Mouse (Mus musculus): Measurements from ENCODE around the gene Mms19.

Mms19 gene

DNA sequence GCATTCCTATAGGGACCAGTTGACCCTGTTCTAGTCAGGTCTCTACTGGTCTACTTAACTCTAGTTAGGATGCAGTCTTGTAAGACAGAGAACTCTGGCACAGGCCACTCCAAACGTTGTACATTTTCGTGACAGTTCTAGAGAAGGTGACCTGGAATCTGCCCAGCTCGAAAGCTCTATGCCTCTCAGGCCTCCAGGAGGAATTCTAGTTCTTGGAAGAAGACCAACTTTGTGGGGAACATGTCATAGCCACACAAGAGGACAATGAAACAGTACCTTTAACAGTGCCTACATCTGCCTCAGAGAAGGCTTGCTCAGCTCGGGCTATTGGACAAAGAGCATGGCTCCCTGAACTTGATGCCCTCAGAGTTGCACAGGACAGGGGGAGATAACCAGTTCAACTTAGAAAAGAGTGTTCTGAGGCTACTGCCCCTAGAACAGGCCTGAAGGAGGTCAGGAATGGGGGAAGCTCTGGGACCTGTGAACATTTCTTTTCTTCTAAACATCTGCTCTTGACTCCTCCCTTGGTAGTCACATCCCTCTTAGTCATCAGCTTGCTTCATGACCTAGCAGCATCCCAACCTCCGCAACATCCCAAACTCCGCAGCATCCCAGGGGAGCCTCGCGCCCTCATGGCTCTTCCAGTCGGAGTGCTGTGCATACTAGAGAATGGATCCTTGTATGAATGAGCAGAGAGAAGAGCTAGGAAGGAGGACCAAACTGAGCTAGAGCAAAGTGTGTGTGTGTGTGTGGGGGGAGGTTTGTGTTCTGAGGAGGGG lies 18.0 kb upstream of the Mms19 start:
- no peak for DNase-seq (ENCODE audit: low read depth, low spot score)

DNA sequence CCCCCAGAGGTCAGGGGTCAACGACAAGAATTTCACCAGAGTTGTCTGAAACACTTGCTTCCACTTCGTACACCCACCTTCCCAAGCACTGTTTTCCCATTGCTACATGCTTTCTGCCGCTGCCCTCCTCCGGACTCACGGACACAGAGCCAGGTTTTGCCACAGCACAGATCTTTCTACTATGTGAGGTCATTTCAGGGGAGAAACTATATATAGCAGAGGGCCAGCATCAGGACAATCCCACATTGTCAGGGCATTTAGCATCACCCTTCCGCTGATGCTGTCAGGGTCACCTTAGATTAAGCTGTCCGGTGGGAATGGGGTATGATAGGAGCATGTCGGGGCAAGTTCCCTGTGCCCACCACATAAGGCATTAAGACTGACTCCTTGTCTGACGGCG lies 16.1 kb upstream of the Mms19 start:
- DNase-seq (ENCODE audit: low read depth, low spot score): no peak

DNA sequence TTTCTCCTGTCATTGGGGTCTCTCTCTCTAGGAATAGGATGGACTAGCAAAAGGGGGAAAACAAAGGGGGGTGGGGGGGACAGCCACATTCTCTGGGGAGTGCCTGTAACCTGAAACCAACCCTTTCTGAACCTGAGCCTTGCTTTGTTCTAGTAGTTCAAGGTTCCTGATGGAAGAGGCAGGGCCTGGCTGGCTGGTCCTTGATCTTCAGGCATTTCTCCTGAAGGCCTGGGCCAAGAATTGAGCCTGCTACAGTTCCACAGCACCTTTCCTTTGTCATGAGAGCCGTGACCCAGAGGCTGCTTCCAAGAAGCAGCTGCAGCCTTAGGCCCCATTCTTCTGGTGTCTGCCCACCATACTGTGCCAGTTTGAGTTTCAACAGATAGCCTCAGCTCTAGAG lies 14.5 kb upstream of the Mms19 start:
- no peak for DNase-seq (ENCODE audit: low read depth, low spot score)

DNA sequence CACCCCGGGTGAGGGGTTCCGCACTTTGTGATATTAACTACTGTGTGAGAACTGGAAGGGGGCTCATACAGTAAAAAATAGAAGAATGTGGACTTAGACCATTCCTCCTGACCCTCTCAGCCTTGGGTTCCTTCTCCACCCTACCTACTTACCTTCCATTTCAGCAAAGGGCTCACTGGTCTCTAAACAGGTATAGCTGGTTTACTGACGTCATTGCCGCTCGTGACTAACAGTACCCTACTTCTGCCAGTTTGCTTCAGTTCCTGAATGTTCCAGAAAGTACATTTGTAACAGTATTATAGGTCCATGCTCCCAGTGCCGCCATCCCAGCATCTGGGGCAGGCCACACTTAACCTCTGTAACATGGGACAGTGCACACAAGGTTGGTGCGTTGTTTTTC lies 13.1 kb upstream of the Mms19 start:
- DNase-seq (ENCODE audit: low read depth, low spot score): no peak

DNA sequence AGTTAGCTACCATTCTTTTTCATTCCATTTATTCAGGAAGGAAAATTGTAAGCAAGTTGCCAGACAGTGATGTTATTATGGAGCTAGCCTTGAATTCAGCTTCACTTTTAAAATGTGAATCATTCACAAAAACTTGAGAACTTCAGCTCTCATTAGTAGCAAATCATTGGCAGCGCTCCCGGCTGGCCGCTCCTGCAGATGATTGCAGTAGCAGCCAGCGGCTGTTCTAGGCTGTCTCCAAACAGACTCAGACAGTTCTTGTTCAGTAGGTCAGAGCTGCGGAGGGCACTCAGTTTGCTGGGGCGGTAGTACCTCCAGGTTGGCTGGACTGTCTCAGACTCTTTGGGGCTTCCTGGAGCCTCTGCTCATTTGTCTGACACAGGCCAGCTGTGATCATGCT lies 12.5 kb upstream of the Mms19 start:
- no peak for DNase-seq (ENCODE audit: low read depth, low spot score)

DNA sequence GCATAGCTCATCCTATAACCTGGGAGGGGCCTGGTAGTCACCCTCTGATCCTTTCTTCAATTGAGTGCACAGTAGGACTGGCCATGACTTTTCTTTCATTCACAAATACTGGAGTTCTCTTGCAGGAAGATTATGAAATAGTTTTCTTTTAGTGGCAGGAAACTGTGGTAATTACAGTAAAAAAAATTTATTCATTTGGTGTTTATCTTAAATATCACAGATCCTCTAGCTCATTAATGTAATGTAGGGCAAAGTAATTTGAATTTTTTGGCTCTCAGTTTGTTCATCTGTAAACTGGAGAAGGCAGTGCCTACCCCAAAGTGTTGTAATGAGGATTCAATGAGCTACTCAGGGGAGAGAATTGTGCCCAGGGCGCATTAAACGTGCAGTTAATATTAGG lies 12.0 kb upstream of the Mms19 start:
- DNase-seq (ENCODE audit: low read depth, low spot score): no peak

DNA sequence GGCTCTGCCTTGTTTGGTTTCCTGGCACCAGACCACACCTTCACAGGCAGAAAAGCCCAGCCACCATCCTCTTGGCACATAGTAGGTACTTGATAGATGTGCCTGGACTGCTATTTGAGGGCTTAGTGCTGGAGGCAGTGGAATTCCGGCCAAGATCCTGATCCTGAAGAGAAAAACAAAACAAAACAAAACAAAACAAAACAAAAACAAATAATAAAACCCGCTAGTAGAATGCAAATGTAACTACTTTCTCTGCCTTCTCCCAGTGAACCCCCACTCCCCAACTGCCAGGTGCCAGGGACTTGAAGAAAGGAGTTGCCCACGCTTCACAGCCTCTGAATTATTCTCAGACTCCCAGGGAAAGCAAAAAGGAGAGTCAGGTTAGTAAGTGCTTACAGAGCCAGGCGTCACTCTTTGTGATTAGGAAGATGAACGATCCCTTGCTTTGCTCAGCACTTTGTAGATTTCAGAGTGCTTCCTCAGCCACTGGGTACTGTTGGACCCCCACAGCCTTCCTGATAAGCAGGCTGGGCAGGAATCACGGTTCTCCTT lies 11.0 kb upstream of the Mms19 start:
- no peak for DNase-seq (ENCODE audit: low read depth, low spot score)

DNA sequence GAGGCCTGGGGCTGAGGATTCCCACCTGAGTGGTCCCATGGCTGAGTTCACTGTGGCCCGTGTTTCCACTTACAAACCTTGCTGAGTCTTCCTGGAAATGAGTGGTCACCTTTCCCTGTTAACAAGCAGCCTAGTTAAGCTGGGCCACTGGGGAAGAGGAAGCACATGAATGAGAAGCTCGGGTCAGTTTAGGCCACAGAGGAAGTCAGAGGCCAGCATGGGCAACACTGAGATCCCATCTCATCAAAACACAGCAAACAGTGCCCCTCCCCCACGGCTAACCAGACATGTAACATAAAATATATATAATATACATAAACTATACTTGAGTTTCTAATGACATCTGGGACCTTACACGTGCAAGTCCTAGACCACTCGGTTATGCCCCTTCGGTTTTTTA lies 8.9 kb upstream of the Mms19 start:
- no peak for DNase-seq (ENCODE audit: low read depth, low spot score)

DNA sequence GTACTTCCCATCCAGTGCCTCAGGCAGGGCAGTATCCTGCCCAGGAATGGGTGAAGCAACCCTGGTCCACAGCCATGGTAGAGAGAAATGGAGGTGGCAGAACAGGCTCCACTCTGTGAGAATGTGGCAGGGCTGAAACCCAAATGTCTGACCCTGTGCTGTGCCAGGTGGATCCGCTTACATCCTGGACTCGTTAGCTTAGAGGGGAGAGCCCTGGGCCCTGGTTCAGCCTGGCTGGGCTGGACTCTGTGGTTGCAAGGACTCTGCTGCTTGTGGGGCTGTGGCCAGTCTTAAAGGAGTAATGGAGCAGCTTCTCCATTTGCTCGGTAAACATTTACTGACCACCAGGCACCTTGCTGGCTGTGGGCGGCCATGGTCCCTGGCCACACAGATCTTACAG lies 6.2 kb upstream of the Mms19 start:
- no peak for DNase-seq (ENCODE audit: low read depth, low spot score)

DNA sequence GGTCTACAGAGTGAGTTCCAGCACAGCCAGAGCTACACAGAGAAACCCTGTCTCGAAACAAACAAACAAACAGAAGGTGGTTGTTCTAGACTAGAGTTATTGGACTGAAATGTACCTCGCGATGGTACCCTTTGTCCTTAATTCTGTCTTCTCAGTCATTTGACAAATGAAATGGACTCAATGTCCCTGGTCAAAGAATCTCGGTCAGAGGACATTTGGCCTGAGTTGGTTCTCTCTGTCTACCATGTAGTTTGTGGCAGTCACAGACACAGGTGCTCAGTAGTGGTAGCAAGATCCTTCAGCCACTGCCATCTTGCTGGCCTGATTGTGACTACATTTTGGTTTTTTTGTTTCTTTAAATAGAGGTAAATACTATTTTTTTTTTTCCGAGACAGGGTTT lies 5.0 kb upstream of the Mms19 start:
- no peak for DNase-seq (ENCODE audit: low read depth, low spot score)

DNA sequence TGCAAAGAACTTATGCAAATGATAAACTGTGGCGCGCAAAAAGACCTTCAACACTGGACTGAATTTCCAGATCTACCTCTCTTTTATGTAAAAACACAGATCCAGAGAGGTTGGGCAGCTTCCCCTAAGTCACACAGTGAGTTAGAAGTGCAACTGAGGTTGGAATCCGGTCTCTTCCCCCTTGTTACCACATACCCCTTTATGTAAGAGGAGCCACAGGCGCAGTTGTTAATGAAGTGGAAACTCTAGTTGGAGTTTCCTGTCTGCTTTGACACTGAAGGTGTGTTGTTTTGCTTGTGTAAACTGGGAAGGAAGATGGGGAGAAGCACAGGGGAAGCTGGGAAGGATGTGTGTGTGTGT lies 1.8 kb upstream of the Mms19 start:
- no peak for DNase-seq (ENCODE audit: low read depth, low spot score)

DNA sequence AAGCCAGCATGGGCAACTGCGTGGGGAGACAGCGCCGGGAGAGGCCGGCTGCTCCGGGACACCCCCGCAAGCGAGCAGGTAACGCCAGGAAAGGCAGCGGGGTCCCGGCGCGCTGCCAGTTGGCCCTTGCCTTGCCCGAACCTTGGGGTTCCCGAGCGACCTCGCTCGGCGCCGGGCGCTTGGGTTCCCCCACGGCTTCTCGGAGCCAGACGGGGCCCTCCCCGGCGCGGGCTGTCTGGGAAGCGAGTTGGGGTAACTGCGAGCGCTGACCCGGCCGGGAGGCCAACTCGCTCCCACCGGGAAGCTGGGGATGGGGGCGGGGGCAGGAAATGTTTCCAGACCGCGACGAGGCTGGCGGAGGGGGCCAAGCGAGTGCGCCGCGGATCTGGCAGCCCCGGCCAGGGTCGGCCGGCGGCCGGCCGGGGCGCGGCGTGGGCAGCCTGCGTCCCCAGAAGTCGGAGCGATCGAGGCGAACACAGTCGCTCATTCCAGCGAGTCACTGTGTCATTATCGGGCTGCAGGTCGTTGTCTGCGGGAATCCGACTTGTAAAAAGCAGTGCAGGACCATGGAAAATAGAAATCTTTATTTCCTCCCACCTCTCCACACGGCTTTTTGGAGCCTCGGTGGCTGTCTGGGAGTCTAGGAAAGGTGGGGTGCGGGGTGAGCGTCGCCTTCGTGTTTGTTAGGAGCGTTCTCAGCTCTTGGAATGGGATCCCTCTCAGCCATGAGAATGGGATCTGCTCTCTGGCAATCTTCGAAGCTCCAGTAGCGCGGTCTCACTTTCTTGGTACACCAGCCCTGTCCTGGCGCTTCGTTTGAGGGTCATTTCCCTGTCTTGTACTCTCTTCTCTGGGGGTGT lies 1.2 kb upstream of the Mms19 start:
- DNase-seq (ENCODE audit: low read depth, low spot score): no peak

DNA sequence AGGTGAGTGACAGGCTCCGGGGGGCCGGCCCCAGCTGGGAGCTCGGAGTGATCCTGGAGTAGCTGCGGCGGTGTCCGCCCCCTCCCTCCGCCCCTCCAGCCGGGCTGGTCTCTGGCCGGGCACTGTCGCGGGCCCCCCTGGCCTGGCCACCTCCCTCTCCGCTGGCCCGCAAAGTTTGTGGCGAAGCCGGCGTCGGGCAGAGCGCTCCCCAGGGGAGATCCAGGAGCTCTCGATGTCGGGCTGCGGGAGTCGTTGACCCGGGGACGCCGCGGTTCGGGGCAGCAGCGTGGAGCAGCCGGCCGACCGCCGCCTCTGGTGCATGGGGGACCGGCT lies 604 bp upstream of the Mms19 start, which contains the start of gene Ubtd1:
TSS of gene Ubtd1 (plus strand) at position 169 of the 333 bp plus-strand sequence.
- DNase-seq (ENCODE audit: low read depth, low spot score): no peak

DNA sequence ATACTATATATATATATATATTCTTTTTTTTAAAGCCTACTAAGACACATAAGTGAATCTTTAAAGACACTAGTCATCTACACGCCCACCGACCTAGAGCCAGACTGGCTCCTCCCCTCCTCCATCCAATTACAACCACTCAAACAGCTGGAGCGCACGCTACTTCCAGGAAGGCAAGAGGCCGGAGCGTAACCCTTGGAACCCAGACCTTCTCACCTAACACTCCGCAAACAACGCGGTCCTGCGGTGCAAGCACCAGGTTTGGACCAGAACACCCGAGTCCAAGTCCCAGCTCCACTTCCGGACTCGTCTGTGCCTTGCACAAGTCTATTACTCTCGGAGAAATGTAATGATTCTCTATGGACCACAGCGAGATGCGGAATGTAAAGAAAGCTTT lies 537 bp downstream of the Mms19 start:
- no peak for DNase-seq (ENCODE audit: low read depth, low spot score)

DNA sequence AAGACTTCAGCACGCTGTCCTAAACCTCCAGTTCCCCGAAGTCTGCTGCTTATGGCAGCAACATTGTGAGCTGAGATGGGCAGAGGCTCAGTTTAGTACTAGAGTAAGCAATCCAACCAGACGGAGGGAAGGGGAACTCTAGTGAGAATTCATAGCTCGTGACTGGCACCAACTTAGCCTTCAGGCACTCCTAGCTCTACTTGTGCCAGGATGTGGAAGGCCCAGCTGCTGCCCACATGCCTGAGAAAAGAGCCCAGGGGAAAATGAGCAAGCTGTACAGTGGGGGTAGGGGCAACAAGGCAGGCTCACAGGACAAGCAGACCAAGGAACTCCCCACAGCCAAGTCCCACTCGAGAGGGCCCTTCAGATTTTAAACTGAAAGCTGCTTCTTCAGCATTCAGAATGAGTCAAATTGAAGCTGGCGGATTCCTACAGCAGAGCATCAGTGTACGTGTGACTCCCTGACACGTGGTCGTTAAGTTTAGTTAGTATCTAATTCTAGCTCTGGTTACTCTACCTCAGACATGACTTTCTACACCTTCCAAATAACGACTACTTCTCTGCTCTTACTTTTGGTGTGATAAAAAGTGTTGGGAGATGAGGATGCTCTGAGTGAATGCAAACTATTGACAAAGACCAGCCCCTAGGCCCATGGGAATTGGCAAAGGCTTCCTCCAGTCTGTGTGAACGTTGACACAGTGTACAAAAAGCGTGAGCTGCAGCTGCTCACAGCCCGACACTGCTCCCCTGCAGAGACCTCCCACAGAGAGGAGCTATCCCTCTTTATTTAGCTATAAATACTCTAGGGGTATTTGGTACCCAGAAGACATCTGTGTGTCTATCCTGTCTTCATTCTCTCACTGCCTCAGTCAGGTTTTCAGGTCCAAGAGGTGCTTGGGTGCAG lies 6.8 kb downstream of the Mms19 start:
- no peak for DNase-seq (ENCODE audit: low read depth, low spot score)

DNA sequence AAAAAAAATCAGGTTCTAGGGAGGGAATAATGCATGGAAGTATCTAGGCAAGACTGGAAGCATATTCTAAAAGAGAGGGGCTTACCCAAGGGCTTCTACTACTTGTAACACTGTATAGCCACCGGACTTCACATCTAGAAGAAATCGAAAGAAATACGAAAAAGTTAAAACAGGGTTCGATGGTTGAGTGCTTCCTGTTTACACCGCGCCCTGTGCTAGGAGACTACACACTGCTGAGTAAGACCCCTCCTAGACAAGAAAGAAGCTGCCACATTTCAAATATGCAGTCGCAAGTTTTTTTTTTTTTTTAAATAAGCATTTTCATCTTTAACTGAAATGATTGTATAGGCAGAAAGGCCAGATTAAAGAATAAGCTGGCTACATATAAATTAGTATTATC lies 11.3 kb downstream of the Mms19 start:
- no peak for DNase-seq (ENCODE audit: low read depth, low spot score)

DNA sequence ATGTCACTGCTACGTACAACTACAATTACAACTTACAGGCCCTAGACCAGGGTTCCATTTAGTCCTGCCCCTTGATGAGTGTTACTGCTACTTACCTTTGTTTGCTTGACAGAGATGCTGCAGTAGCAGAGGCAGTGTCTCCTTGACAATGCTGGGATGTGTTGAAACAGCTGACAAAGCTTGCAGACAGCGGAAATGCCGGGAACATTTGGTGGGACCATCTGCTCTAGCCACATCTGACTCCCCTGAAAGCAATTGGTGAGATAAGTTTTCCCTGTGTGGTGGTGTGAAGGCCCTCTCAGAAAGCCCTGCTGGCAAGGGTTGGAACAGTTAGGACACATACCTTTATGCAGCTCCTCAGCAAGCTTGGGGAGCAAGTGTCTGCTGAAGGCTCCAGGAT lies 27.4 kb downstream of the Mms19 start:
- DNase-seq (ENCODE audit: low read depth, low spot score): no peak

DNA sequence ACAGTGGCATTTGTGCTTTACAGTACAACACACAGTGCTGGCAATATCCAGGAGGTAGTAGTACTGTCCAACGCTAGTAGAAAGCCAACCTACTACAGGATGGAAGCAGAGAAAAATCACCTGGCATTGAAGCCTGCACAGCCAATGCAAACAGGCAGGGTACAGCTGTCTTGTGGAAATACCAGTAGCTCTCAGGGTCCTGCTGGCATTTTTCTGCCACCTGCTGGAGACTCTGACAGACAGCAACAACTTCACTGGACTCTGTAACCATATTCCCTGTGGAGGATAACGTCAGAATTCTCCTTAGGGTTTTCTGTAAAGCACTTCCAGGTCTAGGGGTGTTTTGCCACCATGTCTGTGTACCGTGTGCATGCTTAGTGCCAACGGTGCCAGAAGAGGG lies 28.7 kb downstream of the Mms19 start:
- no peak for DNase-seq (ENCODE audit: low read depth, low spot score)

DNA sequence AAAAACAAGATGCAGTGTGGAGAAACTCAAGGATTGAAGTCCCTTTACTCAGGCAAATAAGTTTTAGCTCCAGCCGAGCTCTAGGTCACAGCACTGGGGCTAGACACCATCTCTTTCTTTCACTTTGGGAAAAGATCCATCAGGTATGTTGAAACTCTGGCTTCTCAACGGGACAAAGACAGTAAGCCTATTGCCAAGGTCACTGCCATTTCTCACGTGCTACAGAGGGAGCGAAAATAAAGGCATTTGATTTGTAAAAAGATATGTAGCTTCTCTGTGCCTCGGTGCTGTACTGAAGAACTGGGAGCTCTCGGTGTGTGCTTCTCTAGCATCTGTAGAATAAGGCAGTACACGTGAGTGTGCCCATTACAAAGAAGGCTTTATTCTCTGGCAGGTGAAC lies 37.1 kb downstream of the Mms19 start:
- DNase-seq (ENCODE audit: low read depth, low spot score): no peak

DNA sequence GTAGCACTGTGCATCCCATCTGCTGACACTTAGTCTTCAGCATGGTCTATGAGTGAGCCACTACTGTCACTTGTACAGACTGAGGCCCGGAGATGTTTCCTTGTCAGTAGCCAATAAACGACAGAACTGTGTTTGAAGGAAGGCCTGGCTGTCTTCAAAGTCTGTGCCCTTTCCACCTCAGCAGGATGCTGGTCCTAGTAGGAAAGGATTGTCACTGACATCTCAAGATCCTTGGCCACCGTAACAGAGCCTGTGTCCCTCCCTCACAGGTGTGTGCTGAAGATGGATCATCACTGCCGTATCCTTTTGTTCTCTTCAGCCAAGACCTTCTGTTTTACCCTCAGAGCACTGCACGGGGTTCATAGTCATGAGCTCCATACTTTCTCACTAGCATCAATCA lies 42.4 kb downstream of the Mms19 start:
- no peak for DNase-seq (ENCODE audit: low read depth, low spot score)

DNA sequence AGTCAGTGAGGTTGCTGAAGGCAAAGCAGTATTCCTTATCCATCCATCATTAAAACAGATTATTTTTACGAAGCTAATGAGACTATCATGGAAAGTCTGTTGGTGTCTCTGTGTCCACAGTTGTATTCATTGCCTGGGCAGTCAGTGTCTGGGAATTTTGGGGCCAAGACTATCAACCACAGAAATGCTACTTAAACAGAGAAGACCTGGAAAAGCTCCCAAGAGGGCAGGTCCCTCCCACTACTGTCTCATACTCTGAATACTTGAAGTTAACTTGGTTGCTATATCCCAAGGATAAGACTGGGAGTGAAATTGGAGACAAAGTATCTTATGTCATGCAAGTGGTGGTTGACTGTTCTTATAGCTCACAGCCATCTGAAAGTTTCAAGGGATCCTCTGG lies 45.0 kb downstream of the Mms19 start:
- no peak for DNase-seq (ENCODE audit: low read depth, low spot score)

DNA sequence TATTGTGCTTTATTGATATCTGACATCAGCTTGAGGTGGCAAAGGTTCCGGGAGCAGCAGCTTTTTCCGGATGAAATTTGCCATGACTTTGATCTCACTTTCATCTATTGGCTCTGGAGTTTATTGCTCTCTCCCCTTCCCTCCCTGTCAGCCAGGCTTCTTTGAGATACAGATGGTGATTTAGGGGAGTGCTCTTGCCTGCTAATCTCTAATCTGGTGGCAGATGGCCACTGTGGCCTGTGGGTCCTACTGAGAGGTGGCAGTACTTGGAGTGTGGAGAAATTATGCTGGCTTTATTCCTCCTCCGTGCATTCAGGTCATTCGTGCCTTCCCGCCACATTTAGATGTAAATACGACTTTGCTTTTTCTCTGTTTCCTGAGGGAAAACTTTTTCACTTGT lies 46.8 kb downstream of the Mms19 start:
- no peak for DNase-seq (ENCODE audit: low read depth, low spot score)

Measured in retina, adult 2 months (tissue).